Mouse (Mus musculus): ENCODE results near the gene Gpha2. TPM values are rescaled to one million over a fixed set of nuclear protein-coding genes. Genes with fewer than 3 reads are reported as not detected.

The Gpha2 gene
- polyA plus RNA-seq, 1 experiment from 2014 or later = not detected

GRCm38 (mm10) chr19:6276426-6277421, 50.5 kb downstream of the Gpha2 start, which contains the start of gene Ehd1:
Ehd1 (plus strand) TSS chr19:6276725.
- Histone ChIP-seq H3K4me2 (peak within 1 kb of the TSS; percentile 97), H3K4me3 (peak within 1 kb of the TSS; percentile 92), H3K9me3 (no peaks in the 10 kb centered on the region), H3K36me3 (peaks cover 18% of the 10 kb centered on the region), H3K27me3 (no peaks in the 10 kb centered on the region), H3K27ac (peak within 1 kb of the TSS; percentile 88), H3K9ac (peak within 1 kb of the TSS; percentile 77), H3K4me1 (peaks cover 45% of the 10 kb centered on the region)
- WGBS = under 1% methylated on average over 103 of the region's 106 CpGs
- peak; percentile 93 for ATAC-seq (ENCODE audit: borderline replicate concordance, extremely low read depth, low FRiP score, low TSS enrichment)

MicroRNAs encoded within 50 kb of the gene (microRNA counts, 519-probe panel; counts per million panel counts)
- microRNA mmu-miR-192 = 2,281 counts per million, percentile 33 among the panel's probes with 10 or more counts

Small RNA genes lying within 50 kb of the gene (microRNA-seq; reads per million reads assigned to microRNA genes)
- gene Mir192 (74.7 reads per million, percentile 49 among the genes with 10 or more reads in this experiment), gene Mir194-2 (43.7 reads per million, percentile 43 among the genes with 10 or more reads in this experiment)

Other genes with a start within 250 kb of the Gpha2 start
- gene Slc22a20, start 240.2 kb upstream of the Gpha2 start, polyA plus RNA-seq (2015; fragmentation: Nextera tagmentation; extraction: Ambion mirVana) = not detected in 2 replicates
- 8.8 and 11.6 TPM in 2 replicates for gene Capn1, start 210.5 kb upstream of the Gpha2 start, polyA plus RNA-seq (2015; fragmentation: Nextera tagmentation; extraction: Ambion mirVana)
- 24.3 and 25.8 TPM in 2 replicates for gene Syvn1, start 179.8 kb upstream of the Gpha2 start, polyA plus RNA-seq (2015; fragmentation: Nextera tagmentation; extraction: Ambion mirVana)
- 75.8 and 76.2 TPM in 2 replicates for gene Mrpl49, start 168.6 kb upstream of the Gpha2 start, polyA plus RNA-seq (2015; fragmentation: Nextera tagmentation; extraction: Ambion mirVana)
- gene Fau, start 168.5 kb upstream of the Gpha2 start, polyA plus RNA-seq (2015; fragmentation: Nextera tagmentation; extraction: Ambion mirVana) = 709 and 773 TPM in 2 replicates
- gene Znhit2, start 165.2 kb upstream of the Gpha2 start, polyA plus RNA-seq (2015; fragmentation: Nextera tagmentation; extraction: Ambion mirVana) = 33.5 and 33.8 TPM in 2 replicates
- 10.4 and 13.9 TPM in 2 replicates for gene Tm7sf2, start 158.0 kb upstream of the Gpha2 start, polyA plus RNA-seq (2015; fragmentation: Nextera tagmentation; extraction: Ambion mirVana)
- 71.6 and 77.5 TPM in 2 replicates for gene Vps51, start 149.1 kb upstream of the Gpha2 start, polyA plus RNA-seq (2015; fragmentation: Nextera tagmentation; extraction: Ambion mirVana)
- gene Tmem262, start 146.3 kb upstream of the Gpha2 start, polyA plus RNA-seq (2015; fragmentation: Nextera tagmentation; extraction: Ambion mirVana) = not detected in 2 replicates
- gene Gm28374, start 144.1 kb upstream of the Gpha2 start, polyA plus RNA-seq (2015; fragmentation: Nextera tagmentation; extraction: Ambion mirVana) = 1.1 and 1.5 TPM in 2 replicates
- gene Zfpl1, start 141.4 kb upstream of the Gpha2 start, polyA plus RNA-seq (2015; fragmentation: Nextera tagmentation; extraction: Ambion mirVana) = 74.0 and 78.4 TPM in 2 replicates
- 47.2 and 48.1 TPM in 2 replicates for gene Cdca5, start 141.4 kb upstream of the Gpha2 start, polyA plus RNA-seq (2015; fragmentation: Nextera tagmentation; extraction: Ambion mirVana)
- 0.21 and 0.26 TPM in 2 replicates for gene AC131692.1, start 132.0 kb upstream of the Gpha2 start, polyA plus RNA-seq (2015; fragmentation: Nextera tagmentation; extraction: Ambion mirVana)
- 0.34 and 0.41 TPM in 2 replicates for gene Naaladl1, start 120.6 kb upstream of the Gpha2 start, polyA plus RNA-seq (2015; fragmentation: Nextera tagmentation; extraction: Ambion mirVana)
- gene Sac3d1, start 107.7 kb upstream of the Gpha2 start, polyA plus RNA-seq (2015; fragmentation: Nextera tagmentation; extraction: Ambion mirVana) = 48.6 and 49.8 TPM in 2 replicates
- 33.1 TPM in 2 replicates for gene Snx15, start 98.1 kb upstream of the Gpha2 start, polyA plus RNA-seq (2015; fragmentation: Nextera tagmentation; extraction: Ambion mirVana)
- 0.42 and 0.56 TPM in 2 replicates for gene Batf2, start 85.4 kb upstream of the Gpha2 start, polyA plus RNA-seq (2015; fragmentation: Nextera tagmentation; extraction: Ambion mirVana)
- gene Arl2, start 84.8 kb upstream of the Gpha2 start, polyA plus RNA-seq (2015; fragmentation: Nextera tagmentation; extraction: Ambion mirVana) = 96.9 and 106 TPM in 2 replicates
- not detected in 2 replicates for gene Majin, start 42.0 kb upstream of the Gpha2 start, polyA plus RNA-seq (2015; fragmentation: Nextera tagmentation; extraction: Ambion mirVana)
- gene Ppp2r5b, start 9.5 kb downstream of the Gpha2 start, polyA plus RNA-seq (2015; fragmentation: Nextera tagmentation; extraction: Ambion mirVana) = 17.1 and 19.2 TPM in 2 replicates
- 8.9 and 9.3 TPM in 2 replicates for gene Atg2a, start 15.3 kb downstream of the Gpha2 start, polyA plus RNA-seq (2015; fragmentation: Nextera tagmentation; extraction: Ambion mirVana)
- gene Ehd1, start 50.3 kb downstream of the Gpha2 start, polyA plus RNA-seq (2015; fragmentation: Nextera tagmentation; extraction: Ambion mirVana) = 66.7 and 76.1 TPM in 2 replicates
- gene Cdc42bpg, start 80.1 kb downstream of the Gpha2 start, polyA plus RNA-seq (2015; fragmentation: Nextera tagmentation; extraction: Ambion mirVana) = 0.77 and 0.92 TPM in 2 replicates
- 82.6 and 85.7 TPM in 2 replicates for gene Men1, start 108.6 kb downstream of the Gpha2 start, polyA plus RNA-seq (2015; fragmentation: Nextera tagmentation; extraction: Ambion mirVana)
- 19.2 and 22.9 TPM in 2 replicates for gene Map4k2, start 114.8 kb downstream of the Gpha2 start, polyA plus RNA-seq (2015; fragmentation: Nextera tagmentation; extraction: Ambion mirVana)
- 133 and 136 TPM in 2 replicates for gene Sf1, start 137.3 kb downstream of the Gpha2 start, polyA plus RNA-seq (2015; fragmentation: Nextera tagmentation; extraction: Ambion mirVana)
- gene Pygm, start 158.0 kb downstream of the Gpha2 start, polyA plus RNA-seq (2015; fragmentation: Nextera tagmentation; extraction: Ambion mirVana) = 17.7 and 22.3 TPM in 2 replicates
- 62.6 and 72.1 TPM in 2 replicates for gene Rasgrp2, start 173.0 kb downstream of the Gpha2 start, polyA plus RNA-seq (2015; fragmentation: Nextera tagmentation; extraction: Ambion mirVana)
- gene Nrxn2, start 192.4 kb downstream of the Gpha2 start, polyA plus RNA-seq (2015; fragmentation: Nextera tagmentation; extraction: Ambion mirVana) = 0.58 and 0.97 TPM in 2 replicates

Measured in lung, embryonic 15.5 days (tissue).